Mouse (Mus musculus): ENCODE results near the gene Ankrd24. TPM values are rescaled to one million over a fixed set of nuclear protein-coding genes. Genes with fewer than 3 reads are reported as not detected.

Gene Ankrd24
- polyA plus RNA-seq, 1 experiment from 2014 or later, result 15.0 TPM

DNA sequence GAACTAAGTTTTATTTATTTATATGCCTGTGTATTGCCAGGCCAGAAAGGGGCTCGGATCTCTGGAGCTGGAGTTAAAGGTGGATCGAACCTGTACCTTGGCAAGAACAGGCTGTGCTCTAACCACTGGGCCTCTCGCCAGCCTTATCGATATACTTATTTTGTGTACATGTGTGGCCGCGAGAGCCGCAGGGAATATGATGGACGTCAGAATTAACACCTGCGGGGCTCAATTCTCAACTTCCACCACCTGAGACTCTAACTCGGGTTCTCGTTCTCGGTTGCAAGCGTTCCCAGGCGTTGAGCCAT lies 22.7 kb upstream of the Ankrd24 start:
- Histone ChIP-seq H3K4me2 (replicated peaks) (peak overlapping the region; percentile 60), H3K27ac (replicated peaks) (peak overlapping the region; percentile 93), H3K4me3 (replicated peaks) (peak overlapping the region; percentile 60), H3K36me3 (peaks cover 7% of the 10 kb centered on the region; the same call in 1 of the 2 replicates), H3K9ac (0 out of 2 replicates have a peak overlapping the region, but pooled peaks have one; percentile 7), H3K4me1 (peaks cover 44% of the 10 kb centered on the region), H3K27me3 (no peaks in the 10 kb centered on the region), H3K9me3 (replicated peaks) (0 out of 2 replicates have a peak, but pooled peaks cover 3% of the 10 kb centered on the region)
- 2% methylated on average over 14 of the region's 14 CpGs for WGBS
- no peak for ATAC-seq (ENCODE audit: insufficient number of reproducible peaks, low FRiP score, low TSS enrichment, low read depth)

DNA sequence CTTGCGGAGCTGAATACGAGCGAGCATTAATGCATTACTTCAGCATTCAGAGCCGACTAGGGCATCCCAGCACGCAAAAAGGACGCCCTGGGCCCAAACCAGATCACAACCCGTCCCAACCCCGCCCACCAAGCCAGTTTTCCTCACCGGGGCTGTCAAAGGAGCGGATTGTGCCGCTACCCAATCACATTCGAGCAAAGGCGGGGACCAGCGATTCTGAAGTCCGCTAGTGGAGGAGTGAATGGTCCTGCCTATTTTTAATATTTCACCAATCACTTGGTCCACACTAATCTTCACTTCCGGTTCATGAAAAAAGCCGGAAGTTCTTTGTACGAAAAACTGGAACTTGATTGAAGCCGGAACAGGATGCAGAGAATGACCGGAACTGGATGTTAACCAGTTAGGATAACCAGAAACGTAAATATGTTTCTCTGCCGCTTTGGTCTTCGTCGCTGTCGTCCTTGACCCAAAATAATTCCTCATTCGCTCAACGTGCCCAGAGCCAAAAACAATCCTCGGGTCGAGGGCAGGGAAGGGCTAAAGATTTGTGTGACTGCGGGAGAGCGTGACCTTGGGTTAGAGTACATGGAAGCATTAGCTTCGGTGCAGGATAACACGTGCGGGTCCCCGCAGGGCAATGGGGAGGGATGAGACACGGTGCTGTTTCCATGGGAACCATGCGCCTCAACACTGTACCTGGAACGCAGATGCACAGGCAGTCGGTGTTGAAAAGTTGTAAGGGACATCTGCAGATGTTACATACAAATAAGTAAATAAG lies 22.2 kb upstream of the Ankrd24 start, which contains the start of gene BC025920:
BC025920 (plus strand) TSS at position 297 of the 778 bp plus-strand sequence.
- WGBS, result under 1% methylated on average over 39 of the region's 39 CpGs
- Histone ChIP-seq H3K36me3 (peaks cover 7% of the 10 kb centered on the region; the same call in 1 of the 2 replicates), H3K4me3 (replicated peaks) (peak within 1 kb of the TSS; percentile 60), H3K4me1 (peaks cover 39% of the 10 kb centered on the region), H3K4me2 (replicated peaks) (peak within 1 kb of the TSS; percentile 91), H3K27ac (replicated peaks) (peak within 1 kb of the TSS; percentile 93), H3K27me3 (no peaks in the 10 kb centered on the region), H3K9ac (peak within 1 kb of the TSS; percentile 44), H3K9me3 (replicated peaks) (0 out of 2 replicates have a peak, but pooled peaks cover 3% of the 10 kb centered on the region)
- ATAC-seq (ENCODE audit: insufficient number of reproducible peaks, low FRiP score, low TSS enrichment, low read depth), result peak; percentile 89

DNA sequence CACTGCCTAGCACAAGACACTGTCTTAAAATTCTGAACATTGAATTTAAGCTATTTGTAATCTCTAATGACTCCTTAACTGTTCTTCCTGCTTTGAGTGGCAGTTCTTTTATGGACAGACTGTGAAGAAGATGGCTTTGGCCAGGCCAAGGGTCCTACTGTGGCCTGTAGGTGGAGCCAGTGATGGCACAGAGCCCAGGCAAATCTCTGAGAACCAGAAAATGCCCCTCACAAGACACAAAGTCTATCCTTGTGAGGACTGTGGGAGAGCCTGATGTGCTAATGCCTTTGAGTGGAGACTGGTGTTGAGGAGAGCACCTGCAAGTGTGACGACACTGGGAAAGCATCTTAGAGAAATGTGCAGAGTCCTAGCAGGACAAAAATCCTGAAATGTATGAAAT lies 20.0 kb upstream of the Ankrd24 start:
- Histone ChIP-seq H3K4me1 (peaks cover 23% of the 10 kb centered on the region), H3K27ac (replicated peaks) (no peak overlapping the region), H3K36me3 (peaks cover 7% of the 10 kb centered on the region; the same call in 1 of the 2 replicates), H3K27me3 (no peaks in the 10 kb centered on the region), H3K9me3 (replicated peaks) (0 out of 2 replicates have a peak, but pooled peaks cover 3% of the 10 kb centered on the region), H3K4me2 (replicated peaks) (no peak overlapping the region), H3K9ac (no peak overlapping the region), H3K4me3 (replicated peaks) (no peak overlapping the region)
- 91% methylated on average over 1 of the region's 1 CpGs for WGBS
- no peak for ATAC-seq (ENCODE audit: insufficient number of reproducible peaks, low FRiP score, low TSS enrichment, low read depth)

DNA sequence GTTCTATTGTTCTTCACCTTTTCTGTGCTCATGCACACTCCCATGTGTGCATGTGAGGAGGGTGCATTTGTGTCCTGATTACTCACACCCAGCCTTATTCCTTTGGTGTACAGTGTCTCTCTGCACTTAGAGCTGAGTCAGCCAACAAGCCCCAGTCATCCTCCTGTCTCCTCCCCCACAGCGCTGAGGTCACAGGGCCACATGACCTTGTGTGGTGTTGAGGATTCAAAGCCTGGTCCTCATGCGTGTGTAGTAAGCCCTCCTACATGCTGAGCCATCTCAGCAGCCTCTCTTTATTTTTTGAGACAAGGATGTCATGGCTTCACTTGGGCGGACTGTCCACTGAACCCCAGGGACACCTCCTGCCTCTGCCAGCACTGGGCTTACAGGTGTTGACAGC lies 15.6 kb upstream of the Ankrd24 start:
- H3K27me3 ChIP-seq, result no peaks in the 10 kb centered on the region
- 66% methylated on average over 3 of the region's 3 CpGs for WGBS
- H3K9me3 ChIP-seq (replicated peaks), result 0 out of 2 replicates have a peak, but pooled peaks cover 3% of the 10 kb centered on the region
- no peak for ATAC-seq (ENCODE audit: insufficient number of reproducible peaks, low FRiP score, low TSS enrichment, low read depth)
- no peaks in the 10 kb centered on the region for H3K4me1 ChIP-seq
- no peak overlapping the region for H3K9ac ChIP-seq
- H3K4me3 ChIP-seq (replicated peaks), result no peak overlapping the region
- H3K4me2 ChIP-seq (replicated peaks), result no peak overlapping the region
- H3K27ac ChIP-seq (replicated peaks), result no peak overlapping the region
- peaks cover 7% of the 10 kb centered on the region; the same call in 1 of the 2 replicates for H3K36me3 ChIP-seq

DNA sequence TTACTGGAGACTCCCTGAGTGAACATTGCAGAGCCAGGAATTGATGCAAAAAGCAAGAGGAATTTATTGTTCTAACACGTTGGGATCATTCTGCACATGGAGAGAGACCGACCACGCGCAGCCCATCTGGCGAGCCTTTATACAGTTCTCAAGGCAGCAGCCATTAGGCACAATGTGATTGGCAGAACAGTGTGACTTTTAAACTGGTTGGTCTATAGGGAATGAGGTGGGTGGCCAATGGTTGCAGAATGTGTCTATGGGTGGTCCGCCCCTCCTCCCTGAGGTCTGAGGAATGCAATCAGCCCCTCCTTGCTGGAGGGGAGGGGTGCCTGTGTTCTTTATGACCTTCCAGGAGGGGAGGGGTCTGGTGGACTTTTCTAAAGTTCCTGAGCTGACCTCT lies 12.9 kb upstream of the Ankrd24 start:
- no peak overlapping the region for H3K9ac ChIP-seq
- no peak overlapping the region for H3K4me3 ChIP-seq (replicated peaks)
- peaks cover 3% of the 10 kb centered on the region; the same call in 1 of the 2 replicates for H3K36me3 ChIP-seq
- no peak for ATAC-seq (ENCODE audit: insufficient number of reproducible peaks, low FRiP score, low TSS enrichment, low read depth)
- no peak overlapping the region for H3K27ac ChIP-seq (replicated peaks)
- H3K4me2 ChIP-seq (replicated peaks), result no peak overlapping the region
- H3K4me1 ChIP-seq, result no peaks in the 10 kb centered on the region
- H3K27me3 ChIP-seq, result no peaks in the 10 kb centered on the region
- no peaks in the 10 kb centered on the region for H3K9me3 ChIP-seq (replicated peaks)
- 47% methylated on average over 6 of the region's 6 CpGs for WGBS

DNA sequence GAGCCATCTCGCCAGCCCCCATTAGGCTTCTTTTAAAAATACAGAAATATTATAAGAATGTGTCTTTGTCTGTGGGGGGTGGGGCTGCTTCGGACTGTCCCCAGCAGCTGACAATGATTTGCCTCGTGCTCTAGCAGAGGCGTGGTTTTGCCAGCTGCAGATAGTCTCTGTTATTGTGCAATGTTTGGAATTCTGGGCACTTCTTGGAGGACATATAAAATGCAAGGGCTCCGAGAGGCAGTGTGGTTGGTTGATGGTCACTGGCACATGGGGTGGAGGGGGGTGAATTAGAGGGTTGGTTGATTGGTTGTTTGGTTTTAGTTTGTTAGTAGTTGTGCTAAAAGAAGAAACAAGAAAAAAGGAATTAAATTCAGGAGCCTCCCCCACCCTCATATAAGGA lies 8.4 kb upstream of the Ankrd24 start:
- 0 out of 2 replicates have a peak, but pooled peaks cover 3% of the 10 kb centered on the region for H3K4me1 ChIP-seq
- no peaks in the 10 kb centered on the region for H3K9me3 ChIP-seq (replicated peaks)
- WGBS, result 53% methylated on average over 5 of the region's 5 CpGs
- no peak overlapping the region for H3K4me3 ChIP-seq (replicated peaks)
- H3K27me3 ChIP-seq, result no peaks in the 10 kb centered on the region
- ATAC-seq (ENCODE audit: insufficient number of reproducible peaks, low FRiP score, low TSS enrichment, low read depth), result no peak
- H3K4me2 ChIP-seq (replicated peaks), result no peak overlapping the region
- H3K27ac ChIP-seq (replicated peaks), result no peak overlapping the region
- peaks cover 45% of the 10 kb centered on the region for H3K36me3 ChIP-seq
- no peak overlapping the region for H3K9ac ChIP-seq

DNA sequence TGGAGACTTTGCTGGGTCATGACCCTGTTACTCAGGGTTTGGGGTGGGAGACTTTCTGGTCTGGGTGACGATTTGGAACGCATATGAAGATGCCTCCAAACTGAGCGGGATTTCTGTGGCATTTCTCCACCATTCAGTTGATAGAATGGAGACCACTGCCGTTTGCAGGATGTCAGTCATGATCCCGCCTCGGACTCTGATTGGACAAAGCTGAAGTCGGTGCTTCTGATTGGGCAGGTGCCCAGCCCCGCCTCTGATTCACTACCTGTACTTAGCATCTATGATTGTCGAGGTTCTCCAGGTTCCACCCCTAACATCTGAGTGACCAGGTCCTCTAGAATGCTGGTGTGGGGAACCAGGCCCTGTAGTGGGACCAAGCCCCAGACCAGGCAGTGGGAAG lies 7.6 kb upstream of the Ankrd24 start:
- Histone ChIP-seq H3K4me1 (0 out of 2 replicates have a peak, but pooled peaks cover 3% of the 10 kb centered on the region), H3K27me3 (no peaks in the 10 kb centered on the region), H3K4me3 (replicated peaks) (no peak overlapping the region), H3K9me3 (replicated peaks) (no peaks in the 10 kb centered on the region), H3K4me2 (replicated peaks) (no peak overlapping the region), H3K27ac (replicated peaks) (0 out of 2 replicates have a peak overlapping the region, but pooled peaks have one; percentile 11), H3K9ac (no peak overlapping the region), H3K36me3 (peaks cover 53% of the 10 kb centered on the region)
- WGBS, result 55% methylated on average over 9 of the region's 9 CpGs
- no peak for ATAC-seq (ENCODE audit: insufficient number of reproducible peaks, low FRiP score, low TSS enrichment, low read depth)

DNA sequence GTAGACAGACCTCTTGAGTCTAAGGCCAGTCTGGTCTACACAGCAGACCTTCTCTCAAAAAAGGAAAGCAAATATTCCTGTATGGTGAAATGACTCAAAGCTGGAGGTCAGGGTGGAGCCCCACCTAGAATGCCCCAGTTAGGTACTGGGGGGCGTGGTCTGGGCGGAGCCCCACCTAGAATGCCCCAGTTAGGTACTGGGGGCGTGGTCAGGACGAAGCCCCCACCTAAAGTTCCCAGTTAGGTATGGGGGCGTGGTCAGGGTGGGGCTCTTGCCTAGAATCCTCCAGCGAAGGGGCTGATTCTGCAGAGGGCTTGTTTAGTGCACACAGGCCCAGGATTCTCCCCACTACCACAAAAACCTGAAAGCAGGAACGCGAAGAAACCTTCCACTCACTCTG lies 4.9 kb upstream of the Ankrd24 start:
- Histone ChIP-seq H3K9ac (no peak overlapping the region), H3K27me3 (no peaks in the 10 kb centered on the region), H3K9me3 (replicated peaks) (no peaks in the 10 kb centered on the region), H3K4me2 (replicated peaks) (no peak overlapping the region), H3K36me3 (peaks cover 55% of the 10 kb centered on the region), H3K27ac (replicated peaks) (no peak overlapping the region), H3K4me3 (replicated peaks) (no peak overlapping the region), H3K4me1 (peaks cover 22% of the 10 kb centered on the region)
- no peak for ATAC-seq (ENCODE audit: insufficient number of reproducible peaks, low FRiP score, low TSS enrichment, low read depth)
- WGBS, result 61% methylated on average over 8 of the region's 8 CpGs

DNA sequence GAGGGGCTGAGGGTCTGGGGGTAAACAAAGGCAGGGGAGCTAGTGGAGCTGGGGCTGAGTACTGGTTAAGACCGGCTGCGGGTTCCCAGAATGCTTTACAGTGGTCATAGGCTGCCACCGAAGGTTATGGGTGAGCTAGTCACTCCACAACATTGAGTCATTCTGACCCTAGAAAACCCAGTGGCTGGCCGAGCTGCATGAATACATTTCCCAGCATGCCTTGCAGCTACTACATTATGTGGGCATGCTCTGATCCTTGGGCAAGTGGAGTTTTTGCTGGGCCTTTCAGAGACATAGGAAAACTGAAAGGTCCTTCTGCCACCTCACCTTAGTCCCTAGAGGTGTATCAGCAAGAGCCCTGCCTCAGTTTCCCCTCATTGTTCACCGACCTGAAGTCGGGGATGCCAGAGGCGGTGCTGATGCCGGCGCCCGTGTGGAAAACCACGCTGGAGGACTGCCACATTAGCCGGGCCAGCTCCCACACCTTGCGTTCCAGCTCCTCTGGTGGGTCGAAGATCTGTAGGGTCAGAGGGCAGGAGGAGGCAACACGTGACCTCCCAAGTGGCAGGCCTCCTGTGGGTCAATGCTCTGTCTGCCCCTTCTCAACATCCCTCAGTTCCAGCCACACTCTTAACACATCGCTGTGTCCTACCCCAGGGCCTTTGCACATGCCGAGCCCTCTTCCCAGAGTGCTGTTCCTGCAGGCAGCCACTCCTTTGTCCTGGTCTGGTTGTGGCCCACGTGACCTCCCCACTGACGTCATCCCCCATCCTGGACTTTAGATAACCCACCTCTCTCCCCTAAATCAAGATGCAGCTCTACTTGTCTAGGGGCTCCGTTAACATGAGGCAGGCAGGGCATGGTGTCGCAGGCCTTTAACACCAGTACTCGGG lies 2.0 kb upstream of the Ankrd24 start:
- Histone ChIP-seq H3K9ac (peak overlapping the region; percentile 64), H3K27ac (replicated peaks) (peak overlapping the region; percentile 90), H3K9me3 (replicated peaks) (no peaks in the 10 kb centered on the region), H3K27me3 (no peaks in the 10 kb centered on the region), H3K4me3 (replicated peaks) (peak overlapping the region; percentile 70), H3K4me2 (replicated peaks) (peak overlapping the region; percentile 61), H3K4me1 (peaks cover 24% of the 10 kb centered on the region), H3K36me3 (peaks cover 44% of the 10 kb centered on the region)
- 89% methylated on average over 22 of the region's 22 CpGs for WGBS
- ATAC-seq (ENCODE audit: insufficient number of reproducible peaks, low FRiP score, low TSS enrichment, low read depth), result no peak

DNA sequence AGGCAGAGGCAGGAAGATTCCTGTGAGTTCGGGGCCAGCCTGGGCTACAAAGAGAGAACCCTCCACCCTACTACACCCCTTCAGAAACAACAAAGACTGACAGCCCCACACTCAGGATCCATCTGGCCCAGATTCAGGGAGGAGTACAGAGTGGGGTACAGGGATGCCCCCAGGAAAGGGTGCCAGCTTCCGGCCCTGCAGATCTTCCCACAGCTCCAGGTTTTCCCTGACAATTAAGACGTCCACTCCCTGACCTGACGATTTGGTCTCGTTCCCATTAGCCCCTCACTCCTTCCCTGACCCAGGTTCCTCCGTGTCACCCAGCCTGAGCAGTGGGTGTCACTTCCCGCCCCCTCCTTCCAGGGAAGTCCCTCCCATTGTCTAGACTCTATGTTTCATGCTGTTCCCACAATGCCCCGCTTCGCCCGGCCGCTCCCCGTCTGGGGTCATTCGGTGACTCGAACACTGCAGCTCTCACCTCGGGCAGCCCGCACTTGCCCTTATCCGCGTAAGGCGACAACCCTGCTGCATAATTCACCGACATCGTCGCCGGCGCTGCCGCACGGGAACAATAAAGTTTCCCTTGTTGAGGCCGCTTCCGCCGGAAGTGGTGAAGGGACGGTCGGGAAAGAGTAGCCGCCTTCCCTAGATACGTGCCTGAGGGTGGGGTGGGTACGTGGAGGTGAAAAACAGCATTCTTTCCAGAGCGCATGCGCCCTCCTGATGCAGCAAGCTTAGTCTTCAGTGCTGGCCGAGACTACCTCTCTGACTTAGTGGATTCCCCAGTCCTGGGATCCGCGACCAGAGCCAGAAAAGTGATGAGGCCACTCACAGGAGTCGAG lies 1.1 kb upstream of the Ankrd24 start, which contains the start of gene Sirt6:
Sirt6 (minus strand) TSS at position 804 of the 842 bp plus-strand sequence.
- peak; percentile 88 for ATAC-seq (ENCODE audit: insufficient number of reproducible peaks, low FRiP score, low TSS enrichment, low read depth)
- WGBS, result 3% methylated on average over 40 of the region's 40 CpGs

More for the DNA sequence above, 1.1 kb upstream of the Ankrd24 start, which contains the start of gene Sirt6:
- peaks cover 37% of the 10 kb centered on the region for H3K36me3 ChIP-seq
- peak within 1 kb of the TSS; percentile 64 for H3K9ac ChIP-seq
- peak within 1 kb of the TSS; percentile 61 for H3K4me2 ChIP-seq (replicated peaks)
- H3K27me3 ChIP-seq, result no peaks in the 10 kb centered on the region
- peaks cover 26% of the 10 kb centered on the region for H3K4me1 ChIP-seq
- peak within 1 kb of the TSS; percentile 90 for H3K27ac ChIP-seq (replicated peaks)
- H3K4me3 ChIP-seq (replicated peaks), result peak within 1 kb of the TSS; percentile 70
- H3K9me3 ChIP-seq (replicated peaks), result no peaks in the 10 kb centered on the region

All from embryonic facial prominence, embryonic 15.5 days (tissue).